Mouse (Mus musculus): ENCODE data around the gene Fyb2.

GRCm38 (mm10) chr4:104905049-104905448, 8.2 kb upstream of the Fyb2 start:
- no peak for TF ChIP-seq POLR2A (IDR thresholded peaks at IDR 0.05; ENCODE audit: extremely low read depth, insufficient read depth, low read length)
- TF ChIP-seq CTCF (IDR thresholded peaks at IDR 0.05; ENCODE audit: extremely low read depth, insufficient read depth, low read length) = no peak
